Mouse (Mus musculus) effector memory CD4-positive, alpha-beta T cell, adult 5 months (primary cell): Measurements from ENCODE around the gene Xlr5c. TPM values are rescaled to one million over a fixed set of nuclear protein-coding genes. Genes with fewer than 3 reads are reported as not detected.

Experiments used
- polyA plus RNA-seq: library from polyadenylated mRNA; unstranded; fragments of 100-300 nt; shearing (Covaris generic); gene quantifications from one replicate; pipeline ENCODE4 v1.2.1, GENCODE M21; 2017

Xlr5c gene
- not detected for polyA plus RNA-seq

GRCm38 (mm10) chrX:73292876-73293275, at the start of gene Xlr5c, which contains the start of gene Xlr5a:
TSS of gene Xlr5c (minus strand) at chrX:73292976.
TSS of gene Xlr5a (minus strand) at chrX:73292976.

GRCm38 (mm10) chrX:73342483-73342895, 49.7 kb upstream of the Xlr5c start, which contains the start of gene Zfp275:
TSS of gene Zfp275 (plus strand) at chrX:73342621.

GRCm38 (mm10) chrX:73336740-73337139, 44.0 kb upstream of the Xlr5c start, which contains the start of gene Gm45015:
TSS of gene Gm45015 (minus strand) at chrX:73336840.

GRCm38 (mm10) chrX:73265270-73265669, 27.5 kb downstream of the Xlr5c start, which contains the start of gene Xlr3c:
TSS of gene Xlr3c (minus strand) at chrX:73265390.

GRCm38 (mm10) chrX:73242821-73243325, 49.9 kb downstream of the Xlr5c start, which contains the start of gene Xlr4c:
TSS of gene Xlr4c (minus strand) at chrX:73243130.

Other genes starting within 250 kb of the Xlr5c start
- gene Pnma3, start 228.2 kb downstream of the Xlr5c start, polyA plus RNA-seq: not detected
- 72.5 TPM for gene Xlr4a, start 210.5 kb downstream of the Xlr5c start, polyA plus RNA-seq
- 3.0 TPM for gene Xlr3a, start 195.9 kb downstream of the Xlr5c start, polyA plus RNA-seq
- gene Gm14685, start 175.9 kb downstream of the Xlr5c start, polyA plus RNA-seq: 0.39 TPM
- not detected for gene Xlr5b, start 144.2 kb downstream of the Xlr5c start, polyA plus RNA-seq
- not detected for gene DXBay18, start 143.5 kb downstream of the Xlr5c start, polyA plus RNA-seq
- gene Spin2d, start 116.0 kb downstream of the Xlr5c start, polyA plus RNA-seq: not detected
- gene Xlr3b, start 100.8 kb downstream of the Xlr5c start, polyA plus RNA-seq: 33.5 TPM
- gene Xlr4b, start 78.6 kb downstream of the Xlr5c start, polyA plus RNA-seq: 155 TPM
- gene F8a, start 64.7 kb downstream of the Xlr5c start, polyA plus RNA-seq: 15.8 TPM
- gene Xlr4c, start 49.8 kb downstream of the Xlr5c start, polyA plus RNA-seq: 66.2 TPM
- gene Xlr3c, start 27.6 kb downstream of the Xlr5c start, polyA plus RNA-seq: not detected
- gene Xlr5a, start within 50 bp of the Xlr5c start, polyA plus RNA-seq: not detected
- not detected for gene Gm45015, start 43.9 kb upstream of the Xlr5c start, polyA plus RNA-seq
- 12.1 TPM for gene Zfp275, start 49.6 kb upstream of the Xlr5c start, polyA plus RNA-seq
- not detected for gene Gm18336, start 105.8 kb upstream of the Xlr5c start, polyA plus RNA-seq
- gene Zfp92, start 118.1 kb upstream of the Xlr5c start, polyA plus RNA-seq: not detected
- not detected for gene Trex2, start 142.4 kb upstream of the Xlr5c start, polyA plus RNA-seq
- gene Haus7, start 166.1 kb upstream of the Xlr5c start, polyA plus RNA-seq: 23.8 TPM
- not detected for gene Bgn, start 190.6 kb upstream of the Xlr5c start, polyA plus RNA-seq
- gene Atp2b3, start 210.1 kb upstream of the Xlr5c start, polyA plus RNA-seq: not detected